Mouse (Mus musculus) MEL (cell line): ENCODE data around the gene Cacna1c.

Experiments
- CTCF ChIP-seq, 3 experiments: IDR thresholded peaks in 2 of 3; conservative IDR thresholded peaks in 1 of 3; 2 replicates each; pipeline ENCODE4 v1.5.1; 2011 to 2012; ENCODE audit warnings: low read length in 3 of 3, low read depth in 2 of 3, mild to moderate bottlenecking in 2 of 3, improper control_type of control experiment in 1 of 3, inconsistent platforms in 1 of 3, mixed read lengths in 1 of 3, moderate library complexity in 1 of 3; ENCODE audit not compliant: control insufficient read depth in 1 of 3, insufficient read depth in 1 of 3, poor library complexity in 1 of 3, severe bottlenecking in 1 of 3
- POLR2A ChIP-seq, 2 experiments: IDR thresholded peaks; 2 replicates each; pipeline ENCODE4 v1.6.1; 2011 to 2012; ENCODE audit warnings: low read length in 2 of 2, mild to moderate bottlenecking in 2 of 2, control low read depth in 1 of 2, improper control_type of control experiment in 1 of 2, low read depth in 1 of 2, moderate library complexity in 1 of 2; ENCODE audit not compliant: control insufficient read depth in 1 of 2, insufficient read depth in 1 of 2, poor library complexity in 1 of 2

DNA sequence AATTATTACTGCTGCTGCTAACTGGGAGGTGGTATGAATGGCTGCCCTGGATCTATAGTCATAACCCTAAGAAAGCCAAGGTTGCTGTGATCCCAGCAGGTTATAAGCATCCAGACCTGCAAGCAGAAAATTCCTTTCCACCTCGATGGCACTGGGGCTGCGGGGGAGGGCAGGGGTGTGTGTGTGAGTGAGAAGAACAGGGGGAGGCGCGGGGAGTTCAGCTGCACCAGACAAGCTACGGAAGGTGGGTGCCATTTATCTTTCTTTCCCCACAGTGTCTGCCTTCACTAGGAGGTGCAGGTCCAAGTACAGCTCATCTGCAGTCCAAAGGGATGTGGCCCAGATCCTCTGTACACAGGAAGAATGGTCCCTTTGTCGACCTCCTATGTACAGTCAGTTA is 473.9 kb downstream of the Cacna1c start:
- no peak for TF ChIP-seq CTCF (IDR thresholded peaks at IDR 0.05 in 2 of 3, conservative IDR thresholded peaks at IDR 0.05 in 1 of 3; ENCODE audit: control insufficient read depth in 1 of 3, insufficient read depth in 1 of 3, low read depth in 2 of 3, low read length in 3 of 3, poor library complexity in 1 of 3, severe bottlenecking in 1 of 3)
- no peak for TF ChIP-seq POLR2A (IDR thresholded peaks at IDR 0.05; ENCODE audit: control insufficient read depth in 1 of 2, insufficient read depth in 1 of 2, low read depth in 1 of 2, low read length in 2 of 2, poor library complexity in 1 of 2)
